Mouse (Mus musculus) 3134 (cell line): ENCODE data around the gene Pigs.

Experiments used
- DNase-seq: peaks from one replicate; pipeline ENCODE4 v3.0.0-alpha.2; 2011; ENCODE audit warnings: low spot score; ENCODE audit not compliant: insufficient read length; ENCODE audit errors: extremely low read depth

Gene Pigs

GRCm38 (mm10) chr11:78327634-78328511 lies at the start of gene Pigs:
Gene Pigs (plus strand): TSS chr11:78328415.
- DNase-seq: peak; percentile 93

DNA sequence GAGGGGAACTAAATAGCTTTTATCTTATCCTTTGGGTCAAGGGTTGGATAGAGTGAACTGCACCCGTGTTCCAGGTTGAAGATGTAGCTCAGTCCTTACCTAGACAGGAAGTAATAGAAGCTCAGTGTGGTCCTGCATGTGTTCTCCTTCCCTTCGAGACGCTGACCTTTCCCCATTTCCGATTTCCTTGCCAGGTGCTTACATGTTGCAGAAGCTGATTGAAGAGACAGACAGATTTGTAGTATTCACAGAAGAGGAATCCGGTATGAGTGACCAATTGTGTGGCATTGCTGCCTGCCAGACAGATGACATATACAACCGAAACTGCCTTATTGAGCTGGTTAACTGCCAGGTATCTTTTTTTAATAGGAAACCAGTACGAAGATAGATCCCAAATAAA lies 49.4 kb upstream of the Pigs start:
- no peak for DNase-seq

DNA sequence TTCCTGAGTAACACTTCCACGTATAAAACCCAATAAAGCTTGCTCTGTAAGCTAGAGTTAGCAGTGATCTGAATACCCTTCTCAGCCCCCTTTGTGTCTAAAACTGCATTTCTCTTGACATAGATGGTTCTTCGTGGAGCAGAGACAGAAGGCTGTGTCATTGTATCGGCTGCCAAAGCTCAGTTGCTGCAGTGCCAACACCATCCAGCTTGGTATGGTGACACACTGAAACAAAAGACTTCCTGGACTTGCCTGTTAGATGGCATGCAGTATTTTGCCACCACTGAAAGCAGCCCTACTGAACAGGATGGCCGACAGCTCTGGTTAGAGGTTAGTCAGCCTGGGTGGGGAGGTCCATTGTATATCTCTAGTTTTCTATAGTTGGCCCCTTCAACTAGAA lies 48.6 kb upstream of the Pigs start:
- no peak for DNase-seq

GRCm38 (mm10) chr11:78289146-78289763 lies 39.0 kb upstream of the Pigs start:
- no peak for DNase-seq

- no peak for DNase-seq
These were observed 37.6 kb upstream of the Pigs start, which contains the start of gene BC030499 for GRCm38 (mm10) chr11:78290654-78291053. Gene BC030499 (plus strand): TSS chr11:78290841.

- no peak for DNase-seq
These were observed 33.6 kb upstream of the Pigs start for GRCm38 (mm10) chr11:78294585-78294984.

DNA sequence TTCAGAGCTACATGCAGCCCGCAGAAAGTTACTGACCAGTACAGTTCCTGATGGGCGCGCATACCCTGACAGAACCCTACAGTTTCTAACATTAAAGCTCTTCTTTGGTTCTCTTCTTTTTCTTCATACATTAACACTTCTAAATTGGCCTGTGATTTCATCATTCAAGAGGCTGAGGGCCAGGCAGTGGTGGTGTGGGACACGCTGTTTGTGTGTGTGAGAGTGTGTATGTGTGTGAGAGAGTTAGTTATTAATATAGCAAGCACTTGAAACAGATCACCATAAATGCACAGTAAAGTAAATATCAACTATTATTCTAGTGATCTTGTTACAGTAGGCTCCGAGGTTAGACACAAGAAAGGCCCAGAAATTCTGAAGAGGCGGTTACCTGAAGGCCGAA lies 27.3 kb upstream of the Pigs start:
- DNase-seq: no peak

GRCm38 (mm10) chr11:78301357-78302084 lies 26.7 kb upstream of the Pigs start, which contains the start of gene Spag5:
Gene Spag5 (plus strand): TSS chr11:78301529.
- DNase-seq: peak; percentile 97

GRCm38 (mm10) chr11:78305272-78305671 lies 22.9 kb upstream of the Pigs start:
- DNase-seq: no peak

GRCm38 (mm10) chr11:78310861-78311511 lies 17.2 kb upstream of the Pigs start:
- no peak for DNase-seq

- no peak for DNase-seq
These were observed 14.6 kb upstream of the Pigs start for GRCm38 (mm10) chr11:78313662-78314061.

DNA sequence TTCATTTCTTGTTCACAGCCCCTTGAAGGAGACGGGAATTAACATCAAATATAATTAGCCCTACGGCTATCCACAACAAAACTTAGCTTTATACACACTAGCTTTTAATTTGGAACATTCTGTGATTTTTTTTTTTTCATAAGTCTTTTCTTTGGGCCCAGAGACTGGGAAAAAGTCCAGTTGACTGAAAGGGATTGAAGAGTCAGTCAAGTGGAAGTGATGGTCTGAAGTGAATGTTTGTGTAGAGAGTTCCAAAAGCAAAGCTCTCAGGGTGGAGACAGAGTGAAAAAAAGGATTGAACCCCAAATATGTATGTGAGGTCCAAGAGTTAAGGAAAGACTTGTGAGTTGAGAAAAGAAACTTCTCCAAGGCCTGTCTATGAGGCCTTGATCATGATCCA lies 9.8 kb upstream of the Pigs start:
- DNase-seq: no peak

DNA sequence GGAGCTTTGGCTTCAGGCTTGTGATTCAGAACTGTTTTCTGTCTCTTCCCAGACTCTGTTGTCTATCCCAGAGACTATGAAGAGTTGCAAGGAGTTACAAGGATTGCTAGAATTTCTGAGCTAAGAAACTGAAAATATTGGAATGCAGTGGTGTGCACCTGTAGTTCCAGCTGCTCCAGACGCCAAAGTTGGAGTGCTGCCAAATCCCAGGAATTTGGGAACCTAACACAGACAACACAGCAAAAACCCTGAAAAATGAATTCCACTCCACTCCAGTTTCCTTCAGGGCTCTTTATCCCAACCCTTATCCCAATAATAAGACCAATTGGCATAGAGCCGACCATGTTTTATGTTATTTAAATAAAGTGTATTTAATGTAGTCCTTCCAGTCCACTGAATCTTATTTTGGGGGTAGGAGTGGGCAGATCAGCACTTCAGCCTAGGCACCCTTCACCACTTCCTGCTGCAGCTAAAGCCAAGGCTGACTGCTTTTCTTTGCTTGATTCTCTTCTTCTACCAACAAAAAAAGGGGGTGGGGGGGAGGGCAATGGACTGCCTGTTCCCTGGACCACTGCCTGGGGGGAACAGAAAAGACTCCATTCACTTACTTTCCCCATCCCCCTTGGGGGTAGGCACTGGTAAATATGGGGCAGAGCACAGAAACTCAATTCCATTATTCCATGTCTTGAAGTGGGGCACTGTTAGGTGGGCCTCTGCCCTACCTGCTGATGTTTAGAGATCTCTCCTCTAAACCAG lies 6.0 kb upstream of the Pigs start:
- DNase-seq: no peak

DNA sequence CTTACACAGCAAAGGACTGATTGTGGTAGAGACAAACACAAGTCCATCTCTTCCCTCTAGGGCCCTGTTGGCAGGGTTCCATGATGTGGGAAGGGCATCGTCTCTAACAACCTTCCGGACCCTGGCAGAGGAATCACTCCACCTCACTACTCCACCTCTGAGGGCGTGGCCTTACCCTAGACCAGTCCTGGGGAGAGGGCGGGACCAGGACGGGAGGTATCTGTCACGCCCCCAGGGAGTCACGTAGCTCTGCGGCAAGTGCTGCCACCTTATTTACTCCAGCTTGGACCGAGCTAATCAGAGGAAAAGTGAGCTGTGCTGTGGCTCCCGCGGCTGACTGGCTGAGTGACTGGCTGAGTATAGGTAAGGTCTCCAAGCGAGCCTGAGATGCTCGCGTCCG lies 5.4 kb upstream of the Pigs start, which contains the start of gene Aldoc:
Aldoc (plus strand) TSS at position 109 of the 400 bp plus-strand sequence.
- peak; percentile 52 for DNase-seq

GRCm38 (mm10) chr11:78324000-78324785 lies 4.0 kb upstream of the Pigs start:
- DNase-seq: no peak

DNA sequence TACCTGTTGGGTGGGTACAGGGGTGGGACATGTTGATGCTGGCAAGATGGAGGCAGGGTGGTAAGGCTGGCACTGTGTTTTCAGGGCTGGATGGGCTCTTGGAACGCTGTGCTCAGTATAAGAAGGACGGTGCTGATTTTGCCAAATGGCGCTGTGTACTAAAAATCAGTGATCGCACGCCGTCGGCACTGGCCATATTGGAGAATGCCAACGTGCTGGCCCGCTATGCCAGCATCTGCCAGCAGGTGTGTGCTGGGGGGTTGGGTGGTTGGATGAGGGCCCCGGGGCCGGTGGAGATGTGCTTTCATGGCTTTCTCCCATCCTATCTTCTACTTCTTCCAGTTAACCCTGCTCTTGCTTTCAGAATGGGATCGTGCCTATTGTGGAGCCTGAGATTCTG lies 3.2 kb upstream of the Pigs start:
- no peak for DNase-seq

DNA sequence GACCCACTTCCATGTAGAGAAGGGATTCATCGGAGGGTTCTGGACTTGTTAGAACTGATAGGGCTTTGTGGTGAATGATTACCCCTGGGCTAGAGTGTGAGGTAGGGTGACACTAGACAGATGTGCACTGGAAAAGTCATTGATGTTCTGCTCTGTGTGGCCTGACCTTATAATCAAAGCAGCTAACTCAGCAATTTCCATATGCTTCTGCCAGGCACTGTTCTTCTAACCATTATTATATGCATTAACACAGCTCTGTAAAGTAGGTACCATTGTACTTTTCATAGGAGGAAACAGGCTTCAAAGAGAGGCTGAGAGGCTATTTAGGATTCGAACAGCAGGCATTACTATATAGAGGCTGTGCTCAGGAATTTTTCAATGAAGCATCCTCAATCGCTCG lies 1.0 kb upstream of the Pigs start:
- no peak for DNase-seq

GRCm38 (mm10) chr11:78328512-78329056 lies 369 bp downstream of the Pigs start:
- no peak for DNase-seq

- DNase-seq: no peak
These were observed 4.5 kb downstream of the Pigs start for GRCm38 (mm10) chr11:78332676-78333075.
